Mouse (Mus musculus) hindbrain, postnatal 0 days (tissue): ENCODE measurements around the gene Ppp1r35. TPM values are rescaled to one million over a fixed set of nuclear protein-coding genes. Genes with fewer than 3 reads are reported as not detected.

Source experiments
- ATAC-seq: fragments of 200-750 bp; cut with Nextera tagmentation; 2 replicates; pipeline ENCODE4 v1.8.0; 2017; ENCODE audit warnings: mild to moderate bottlenecking, moderate TSS enrichment, moderate library complexity
- DNase-seq: peaks from one replicate; pipeline ENCODE4 v3.0.0-alpha.2; 2015; ENCODE audit warnings: low spot score
- H3K27ac ChIP-seq: fragments of 300-500 bp; sonication (generic); 2 replicates; pipeline ENCODE4 v1.5.1; 2014; ENCODE audit warnings: mild to moderate bottlenecking
- H3K27me3 ChIP-seq: fragments of 300-500 bp; sonication (generic); 2 replicates; pipeline ENCODE4 v1.6.1; 2014; ENCODE audit warnings: low read length, mixed read lengths; ENCODE audit not compliant: insufficient read depth
- H3K36me3 ChIP-seq: fragments of 300-500 bp; sonication (generic); 2 replicates; pipeline ENCODE4 v1.6.1; 2014; ENCODE audit warnings: low read length, mixed read lengths; ENCODE audit not compliant: insufficient read depth
- H3K4me1 ChIP-seq: fragments of 300-500 bp; sonication (generic); 2 replicates; pipeline ENCODE4 v1.6.1; 2014; ENCODE audit warnings: antibody characterized with exemption, low read length, mixed read lengths; ENCODE audit not compliant: insufficient read depth
- H3K4me2 ChIP-seq: fragments of 300-500 bp; sonication (generic); 2 replicates; pipeline ENCODE4 v1.6.1; 2014; ENCODE audit warnings: low read depth, mild to moderate bottlenecking, low read length, moderate library complexity, mixed read lengths
- H3K4me3 ChIP-seq: fragments of 300-500 bp; sonication (generic); 2 replicates; pipeline ENCODE4 v1.5.1; 2014; ENCODE audit warnings: low read length
- H3K9ac ChIP-seq: fragments of 300-500 bp; sonication (generic); replicated peaks from 2 replicates; pipeline ENCODE4 v1.6.1; 2014; ENCODE audit warnings: mild to moderate bottlenecking, low read length, moderate library complexity, mixed read lengths
- H3K9me3 ChIP-seq: fragments of 300-500 bp; sonication (generic); 2 replicates; pipeline ENCODE4 v1.6.1; 2016; ENCODE audit warnings: low read length, mixed read lengths
- CTCF ChIP-seq: IDR thresholded peaks from 2 replicates; pipeline ENCODE4 v1.5.1; 2016; ENCODE audit warnings: antibody characterized with exemption, control low read depth, low read depth
- WGBS: fragments of 180-500 bp; shearing (Covaris S2); extraction: QIAGEN DNeasy Blood & Tissue Kit; methylation state at CpG from one replicate; pipeline ENCODE4 v1.1.7; 2014; 5-methylcytosine and 5-hydroxymethylcytosine counted together
- polyA plus RNA-seq: library from polyadenylated mRNA; unstranded; fragments of >200 nt; fragmentation: Nextera tagmentation; extraction: Ambion mirVana; gene quantifications from 2 replicates; pipeline ENCODE4 v1.2.1, GENCODE M21; 2015
- total RNA-seq: library from RNA; depleted of rRNA; stranded (reverse); fragments of >200 nt; gene quantifications from 2 replicates; pipeline ENCODE4 v1.2.3, GENCODE M21; 2014

The Ppp1r35 gene
- total and polyA plus RNA-seq, 2 experiments from 2014 or later: 35.5 to 52.8 TPM

- H3K9me3 ChIP-seq: no peaks in the 10 kb centered on the region
- no peaks in the 10 kb centered on the region for H3K27me3 ChIP-seq
- H3K27ac ChIP-seq: peak within 1 kb of the TSS; percentile 98
- peak within 1 kb of the TSS; percentile 87 for H3K4me2 ChIP-seq
- peak within 1 kb of the TSS; percentile 80 for H3K4me3 ChIP-seq
- TF ChIP-seq CTCF: peak; percentile 91
- DNase-seq (peak; percentile 98), ATAC-seq (peak; percentile 70)
- H3K4me1 ChIP-seq: peaks cover 22% of the 10 kb centered on the region
- H3K36me3 ChIP-seq: peaks cover 9% of the 10 kb centered on the region; the same call in 1 of the 2 replicates
- peak within 1 kb of the TSS; percentile 93 for H3K9ac ChIP-seq
- under 1% methylated on average over 48 of the region's 48 CpGs for WGBS
Observed at GRCm38 (mm10) chr5:137787151-137787928, 8.7 kb downstream of the Ppp1r35 start, which contains the start of the genes Mepce and Zcwpw1. Gene Mepce, minus strand, starts transcription at chr5:137787655. Gene Zcwpw1, plus strand, starts transcription at chr5:137787798.

GRCm38 (mm10) chr5:137788171-137788570, 9.5 kb downstream of the Ppp1r35 start:
- Histone ChIP-seq H3K4me3 (peak overlapping the region; percentile 80), H3K4me1 (peaks cover 21% of the 10 kb centered on the region), H3K9me3 (no peaks in the 10 kb centered on the region), H3K27me3 (no peaks in the 10 kb centered on the region), H3K4me2 (peak overlapping the region; percentile 87), H3K27ac (no peak overlapping the region), H3K9ac (no peak overlapping the region), H3K36me3 (peaks cover under 1% of the 10 kb centered on the region; the same call in 1 of the 2 replicates)
- ATAC-seq: no peak
- no peak for DNase-seq
- WGBS: 71% methylated on average over 24 of the region's 24 CpGs
- TF ChIP-seq CTCF: no peak

- Histone ChIP-seq H3K4me2 (no peak overlapping the region), H3K27ac (no peak overlapping the region), H3K27me3 (no peaks in the 10 kb centered on the region), H3K4me1 (peaks cover 13% of the 10 kb centered on the region), H3K9ac (no peak overlapping the region), H3K9me3 (no peaks in the 10 kb centered on the region), H3K4me3 (no peak overlapping the region), H3K36me3 (no peaks in the 10 kb centered on the region)
- DNase-seq (no peak), ATAC-seq (no peak)
- TF ChIP-seq CTCF: peak; percentile 17
- WGBS: 94% methylated on average over 2 of the region's 2 CpGs
Observed at GRCm38 (mm10) chr5:137788946-137789531, 10.4 kb downstream of the Ppp1r35 start.

- TF ChIP-seq CTCF: peak; percentile 36; the same call in 1 of the 2 replicates
- ATAC-seq: no peak
- H3K9me3 ChIP-seq: no peaks in the 10 kb centered on the region
- H3K4me1 ChIP-seq: no peaks in the 10 kb centered on the region
- H3K9ac ChIP-seq: no peak overlapping the region
- no peak for DNase-seq
- H3K27me3 ChIP-seq: no peaks in the 10 kb centered on the region
- no peak overlapping the region for H3K4me3 ChIP-seq
- H3K36me3 ChIP-seq: no peaks in the 10 kb centered on the region
- H3K27ac ChIP-seq: no peak overlapping the region
- no peak overlapping the region for H3K4me2 ChIP-seq
Observed at GRCm38 (mm10) chr5:137791553-137791952, 12.9 kb downstream of the Ppp1r35 start.

- no peaks in the 10 kb centered on the region for H3K9me3 ChIP-seq
- ATAC-seq: no peak
- WGBS: 82% methylated on average over 3 of the region's 3 CpGs
- no peaks in the 10 kb centered on the region for H3K27me3 ChIP-seq
- no peak overlapping the region for H3K4me2 ChIP-seq
- H3K27ac ChIP-seq: no peak overlapping the region
- no peak for DNase-seq
- H3K4me1 ChIP-seq: no peaks in the 10 kb centered on the region
- no peak overlapping the region for H3K4me3 ChIP-seq
- H3K36me3 ChIP-seq: no peaks in the 10 kb centered on the region
- TF ChIP-seq CTCF: no peak
- H3K9ac ChIP-seq: no peak overlapping the region
Observed at GRCm38 (mm10) chr5:137796606-137797005, 18.0 kb downstream of the Ppp1r35 start.

GRCm38 (mm10) chr5:137800917-137801316, 22.3 kb downstream of the Ppp1r35 start:
- Histone ChIP-seq H3K9ac (no peak overlapping the region), H3K27me3 (no peaks in the 10 kb centered on the region), H3K4me2 (no peak overlapping the region), H3K4me1 (no peaks in the 10 kb centered on the region), H3K36me3 (no peaks in the 10 kb centered on the region), H3K4me3 (no peak overlapping the region), H3K27ac (no peak overlapping the region), H3K9me3 (no peaks in the 10 kb centered on the region)
- 90% methylated on average over 3 of the region's 3 CpGs for WGBS
- no peak for TF ChIP-seq CTCF
- ATAC-seq (no peak), DNase-seq (no peak)

- H3K27me3 ChIP-seq: no peaks in the 10 kb centered on the region
- DNase-seq (no peak), ATAC-seq (no peak)
- H3K4me1 ChIP-seq: no peaks in the 10 kb centered on the region
- H3K36me3 ChIP-seq: no peaks in the 10 kb centered on the region
- no peaks in the 10 kb centered on the region for H3K9me3 ChIP-seq
- no peak overlapping the region for H3K27ac ChIP-seq
- H3K9ac ChIP-seq: no peak overlapping the region
- WGBS: 86% methylated on average over 1 of the region's 1 CpGs
- TF ChIP-seq CTCF: no peak
- no peak overlapping the region for H3K4me2 ChIP-seq
- no peak overlapping the region for H3K4me3 ChIP-seq
Observed at GRCm38 (mm10) chr5:137806158-137806557, 27.5 kb downstream of the Ppp1r35 start.
